Mouse (Mus musculus): ENCODE results near the gene Sap18b.

The Sap18b gene

DNA sequence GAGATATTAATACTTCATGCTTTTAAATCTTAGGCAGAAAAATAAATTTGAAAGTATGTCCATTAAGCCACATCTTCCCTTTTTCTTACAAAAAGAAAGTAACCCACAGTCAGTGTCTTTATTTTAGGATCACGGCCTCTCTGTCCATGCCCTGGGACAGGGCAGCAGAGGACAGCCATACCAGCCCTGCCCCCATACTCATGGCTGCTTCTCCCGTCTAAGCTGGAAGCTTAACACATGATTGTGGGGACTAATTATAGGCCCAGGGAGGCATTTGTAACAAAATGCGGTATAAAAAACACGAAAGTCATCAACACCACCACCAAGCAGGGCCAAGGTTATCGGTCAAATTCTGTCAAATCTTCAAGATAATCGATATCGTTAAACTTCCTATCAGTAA lies 50.1 kb downstream of the Sap18b start:
- no peak for DNase-seq (ENCODE audit: extremely low spot score, low spot score)
